27 mouse cellular contexts compared by ENCODE assay signal in genomic region chr6:118076256-118076655, GRCm38 (mm10).
DNase-seq lines count a peak whose midpoint lies in the region; ATAC-seq and TF ChIP-seq lines count a peak whose summit lies in the region.
"Had no signal": no experiment of that assay in that cellular context is flagged by ENCODE, and none has a peak within 500 bp of the region (broad histone marks: within the 10 kb centered on the region; RNA-seq: fewer than 3 reads in every experiment).

No protein-coding gene starts in this region.

- no peak overlapping the region for H3K9ac ChIP-seq in hindbrain, postnatal 0 days (replicated peaks; ENCODE audit: low read length)
- H3K9ac ChIP-seq in hindbrain, embryonic 14.5 days = no peak overlapping the region
- H3K9ac ChIP-seq in midbrain, embryonic 14.5 days (replicated peaks; ENCODE audit: low read length) = no peak overlapping the region
- no peak overlapping the region for H3K9ac ChIP-seq in midbrain, postnatal 0 days (replicated peaks; ENCODE audit: low read length, poor library complexity, severe bottlenecking)
- H3K9ac ChIP-seq: embryonic facial prominence, embryonic 12.5 days; heart, embryonic 13.5 days; limb, embryonic 12.5 days; liver, embryonic 12.5 days; liver, postnatal 0 days; midbrain, embryonic 13.5 days had no signal

- peak; percentile 25 to 58 for DNase-seq in cerebellum, postnatal 25 days
- no peak for DNase-seq in cerebellum, adult 9-11 months
- DNase-seq in hindbrain, postnatal 0 days (ENCODE audit: low spot score) = peak; percentile 36
- no peak for DNase-seq in hindbrain, embryonic 14.5 days (ENCODE audit: low spot score)
- DNase-seq in midbrain, embryonic 14.5 days = peak; percentile 39
- no peak for DNase-seq in midbrain, postnatal 0 days (ENCODE audit: low spot score)
- peak; percentile 24 for DNase-seq in MN1 (ENCODE audit: low spot score)
- DNase-seq: adrenal gland, adult 8-10 months; cerebellum, adult 8-10 months; embryo, embryonic 11 days; gastrocnemius, adult 2 months; gastrocnemius, postnatal 36 days; kidney, adult 2 months; kidney, postnatal 36 days; thymus, adult 2 months; thymus, postnatal 36 days had no signal

- H3K4me1 ChIP-seq in hindbrain, postnatal 0 days (ENCODE audit: insufficient read depth, low read length) = peaks cover 7% of the 10 kb centered on the region
- H3K4me1 ChIP-seq in hindbrain, embryonic 14.5 days (replicated peaks; ENCODE audit: control insufficient read depth, insufficient read depth, low read length) = peaks cover 6% of the 10 kb centered on the region; the same call in 1 of the 2 replicates
- H3K4me1 ChIP-seq in midbrain, embryonic 14.5 days (ENCODE audit: control insufficient read depth, insufficient read depth, low read length) = peaks cover 11% of the 10 kb centered on the region; the same call in 1 of the 2 replicates
- H3K4me1 ChIP-seq in midbrain, postnatal 0 days (ENCODE audit: insufficient read depth, low read length) = peaks cover 7% of the 10 kb centered on the region; the same call in 1 of the 2 replicates
- H3K4me1 ChIP-seq: liver, embryonic 12.5 days had no signal

- H3K4me3 ChIP-seq in hindbrain, postnatal 0 days (ENCODE audit: low read length) = no peak overlapping the region
- H3K4me3 ChIP-seq in hindbrain, embryonic 14.5 days (replicated peaks; ENCODE audit: low read length) = no peak overlapping the region
- no peak overlapping the region for H3K4me3 ChIP-seq in midbrain, embryonic 14.5 days (replicated peaks; ENCODE audit: low read depth, low read length)
- H3K4me3 ChIP-seq in midbrain, postnatal 0 days (ENCODE audit: low read depth, low read length) = no peak overlapping the region
- H3K4me3 ChIP-seq: embryonic facial prominence, embryonic 12.5 days; gastrocnemius, adult 2 months; heart, embryonic 13.5 days; limb, embryonic 12.5 days; liver, embryonic 12.5 days; midbrain, embryonic 13.5 days; myocyte; neural tube, embryonic 12.5 days had no signal

- H3K36me3 ChIP-seq in hindbrain, postnatal 0 days (ENCODE audit: insufficient read depth, low read length) = no peaks in the 10 kb centered on the region
- no peaks in the 10 kb centered on the region for H3K36me3 ChIP-seq in hindbrain, embryonic 14.5 days (replicated peaks; ENCODE audit: control insufficient read depth, insufficient read depth)
- H3K36me3 ChIP-seq in midbrain, embryonic 14.5 days (ENCODE audit: control insufficient read depth, insufficient read depth, low read length) = no peaks in the 10 kb centered on the region
- H3K36me3 ChIP-seq in midbrain, postnatal 0 days (ENCODE audit: insufficient read depth, low read length) = no peaks in the 10 kb centered on the region
- H3K36me3 ChIP-seq: embryonic facial prominence, embryonic 12.5 days; heart, embryonic 13.5 days; limb, embryonic 12.5 days; liver, embryonic 12.5 days; midbrain, embryonic 13.5 days; neural tube, embryonic 12.5 days had no signal

- no peak overlapping the region for H3K27ac ChIP-seq in hindbrain, postnatal 0 days
- no peak overlapping the region for H3K27ac ChIP-seq in hindbrain, embryonic 14.5 days
- H3K27ac ChIP-seq in midbrain, embryonic 14.5 days (replicated peaks; ENCODE audit: low read depth, low read length) = no peak overlapping the region
- H3K27ac ChIP-seq in midbrain, postnatal 0 days (ENCODE audit: low read depth, low read length) = no peak overlapping the region
- H3K27ac ChIP-seq: embryonic facial prominence, embryonic 12.5 days; gastrocnemius, adult 2 months; heart, embryonic 13.5 days; limb, embryonic 12.5 days; liver, embryonic 12.5 days; macrophage; midbrain, embryonic 13.5 days; neural tube, embryonic 12.5 days had no signal

- no peaks in the 10 kb centered on the region for H3K27me3 ChIP-seq in hindbrain, postnatal 0 days (ENCODE audit: insufficient read depth, low read length)
- no peaks in the 10 kb centered on the region for H3K27me3 ChIP-seq in hindbrain, embryonic 14.5 days (ENCODE audit: control insufficient read depth, insufficient read depth, low read length)
- no peaks in the 10 kb centered on the region for H3K27me3 ChIP-seq in midbrain, embryonic 14.5 days (ENCODE audit: control insufficient read depth, insufficient read depth, low read length)
- no peaks in the 10 kb centered on the region for H3K27me3 ChIP-seq in midbrain, postnatal 0 days (ENCODE audit: insufficient read depth, low read length)
- H3K27me3 ChIP-seq: embryonic facial prominence, embryonic 12.5 days; midbrain, embryonic 13.5 days; neural tube, embryonic 12.5 days had no signal

- no peak for TF ChIP-seq CTCF in hindbrain, postnatal 0 days (IDR thresholded peaks at IDR 0.05; ENCODE audit: low read depth)
- TF ChIP-seq CTCF in midbrain, postnatal 0 days (IDR thresholded peaks at IDR 0.05) = no peak

- ATAC-seq in hindbrain, postnatal 0 days = no peak
- no peak for ATAC-seq in hindbrain, embryonic 14.5 days (ENCODE audit: low FRiP score)
- ATAC-seq in midbrain, embryonic 14.5 days (ENCODE audit: low FRiP score, low TSS enrichment) = no peak
- ATAC-seq in midbrain, postnatal 0 days (ENCODE audit: low FRiP score) = no peak
- ATAC-seq in inflammation-experienced regulatory T-cells, adult 6 months = no peak
- ATAC-seq: liver, embryonic 12.5 days; liver, postnatal 0 days; lung, postnatal 0 days; midbrain, embryonic 13.5 days had no signal

- no peak overlapping the region for H3K4me2 ChIP-seq in hindbrain, postnatal 0 days (ENCODE audit: low read depth, low read length)
- no peak overlapping the region for H3K4me2 ChIP-seq in hindbrain, embryonic 14.5 days (replicated peaks)
- no peak overlapping the region for H3K4me2 ChIP-seq in midbrain, embryonic 14.5 days (ENCODE audit: low read length)
- H3K4me2 ChIP-seq in midbrain, postnatal 0 days (ENCODE audit: low read depth, low read length, poor library complexity, severe bottlenecking) = no peak overlapping the region
- H3K4me2 ChIP-seq: embryonic facial prominence, embryonic 12.5 days; heart, embryonic 13.5 days; limb, embryonic 12.5 days; liver, embryonic 12.5 days; midbrain, embryonic 13.5 days; neural tube, embryonic 12.5 days had no signal

- WGBS in hindbrain, postnatal 0 days = 34% methylated on average over 3 of the region's 3 CpGs
- 72% methylated on average over 3 of the region's 3 CpGs for WGBS in hindbrain, embryonic 14.5 days
- WGBS in midbrain, embryonic 14.5 days = 76% methylated on average over 3 of the region's 3 CpGs
- 63% methylated on average over 3 of the region's 3 CpGs for WGBS in midbrain, postnatal 0 days

- H3K9me3 ChIP-seq in hindbrain, postnatal 0 days (ENCODE audit: low read length) = no peaks in the 10 kb centered on the region
- no peaks in the 10 kb centered on the region for H3K9me3 ChIP-seq in hindbrain, embryonic 14.5 days (ENCODE audit: control insufficient read depth, low read length)
- H3K9me3 ChIP-seq in midbrain, embryonic 14.5 days (ENCODE audit: control insufficient read depth, low read length) = no peaks in the 10 kb centered on the region
- no peaks in the 10 kb centered on the region for H3K9me3 ChIP-seq in midbrain, postnatal 0 days (ENCODE audit: low read length)
- H3K9me3 ChIP-seq: embryonic facial prominence, embryonic 12.5 days; heart, embryonic 13.5 days; limb, embryonic 12.5 days; liver, embryonic 12.5 days; midbrain, embryonic 13.5 days; neural tube, embryonic 12.5 days had no signal

Comparison
In these comparisons a context has a peak if more than half of its experiments do, and no peak if none do; other contexts are left out.
1. DNase-seq: peak in cerebellum, postnatal 25 days (2 of 2), hindbrain, postnatal 0 days (single experiment), midbrain, embryonic 14.5 days (single experiment) and MN1 (single experiment); none in cerebellum, adult 9-11 months (single experiment), hindbrain, embryonic 14.5 days (single experiment) and midbrain, postnatal 0 days (single experiment).